Mouse (Mus musculus): Measurements from ENCODE around the gene Vps9d1. TPM values are rescaled to one million over a fixed set of nuclear protein-coding genes. Genes with fewer than 3 reads are reported as not detected.

Gene Vps9d1
- polyA plus RNA-seq, 1 experiment from 2014 or later: 4.6 TPM

Other genes with a start within 250 kb of the Vps9d1 start
- 18.1 and 20.8 TPM in 2 replicates for gene Ankrd11, start 212.1 kb downstream of the Vps9d1 start, polyA plus RNA-seq (2015; fragmentation: Nextera tagmentation; extraction: Ambion mirVana)
- 20.8 and 21.2 TPM in 2 replicates for gene Spg7, start 191.4 kb downstream of the Vps9d1 start, polyA plus RNA-seq (2015; fragmentation: Nextera tagmentation; extraction: Ambion mirVana)
- gene Rpl13, start 152.0 kb downstream of the Vps9d1 start, polyA plus RNA-seq (2015; fragmentation: Nextera tagmentation; extraction: Ambion mirVana): 785 TPM in 2 replicates
- gene Cpne7, start 137.0 kb downstream of the Vps9d1 start, polyA plus RNA-seq (2015; fragmentation: Nextera tagmentation; extraction: Ambion mirVana): 0.30 and 0.45 TPM in 2 replicates
- 0.76 and 0.96 TPM in 2 replicates for gene Sult5a1, start 96.0 kb downstream of the Vps9d1 start, polyA plus RNA-seq (2015; fragmentation: Nextera tagmentation; extraction: Ambion mirVana)
- 0.21 and 0.26 TPM in 2 replicates for gene Dpep1, start 68.1 kb downstream of the Vps9d1 start, polyA plus RNA-seq (2015; fragmentation: Nextera tagmentation; extraction: Ambion mirVana)
- 59.5 and 63.8 TPM in 2 replicates for gene Chmp1a, start 41.6 kb downstream of the Vps9d1 start, polyA plus RNA-seq (2015; fragmentation: Nextera tagmentation; extraction: Ambion mirVana)
- 0.18 and 0.37 TPM in 2 replicates for gene Spata33, start 41.5 kb downstream of the Vps9d1 start, polyA plus RNA-seq (2015; fragmentation: Nextera tagmentation; extraction: Ambion mirVana)
- 8.9 and 9.0 TPM in 2 replicates for gene Cdk10, start 29.5 kb downstream of the Vps9d1 start, polyA plus RNA-seq (2015; fragmentation: Nextera tagmentation; extraction: Ambion mirVana)
- 2.2 and 2.9 TPM in 2 replicates for gene Spata2l, start 18.1 kb downstream of the Vps9d1 start, polyA plus RNA-seq (2015; fragmentation: Nextera tagmentation; extraction: Ambion mirVana)
- 8.0 and 9.2 TPM in 2 replicates for gene Zfp276, start 153 bp downstream of the Vps9d1 start, polyA plus RNA-seq (2015; fragmentation: Nextera tagmentation; extraction: Ambion mirVana)
- gene Fanca, start 64.2 kb upstream of the Vps9d1 start, polyA plus RNA-seq (2015; fragmentation: Nextera tagmentation; extraction: Ambion mirVana): 15.5 and 16.7 TPM in 2 replicates
- 3.0 and 3.4 TPM in 2 replicates for gene Spire2, start 78.4 kb upstream of the Vps9d1 start, polyA plus RNA-seq (2015; fragmentation: Nextera tagmentation; extraction: Ambion mirVana)
- 50.6 and 54.5 TPM in 2 replicates for gene Tcf25, start 119.4 kb upstream of the Vps9d1 start, polyA plus RNA-seq (2015; fragmentation: Nextera tagmentation; extraction: Ambion mirVana)
- not detected in 2 replicates for gene Mc1r, start 152.8 kb upstream of the Vps9d1 start, polyA plus RNA-seq (2015; fragmentation: Nextera tagmentation; extraction: Ambion mirVana)
- 0.67 and 0.99 TPM in 2 replicates for gene Tubb3, start 157.1 kb upstream of the Vps9d1 start, polyA plus RNA-seq (2015; fragmentation: Nextera tagmentation; extraction: Ambion mirVana)
- gene Def8, start 169.2 kb upstream of the Vps9d1 start, polyA plus RNA-seq (2015; fragmentation: Nextera tagmentation; extraction: Ambion mirVana): 11.7 and 11.9 TPM in 2 replicates
- gene Afg3l1, start 223.6 kb upstream of the Vps9d1 start, polyA plus RNA-seq (2015; fragmentation: Nextera tagmentation; extraction: Ambion mirVana): 22.2 and 24.2 TPM in 2 replicates

All from liver, embryonic 15.5 days (tissue).